Mouse (Mus musculus): ENCODE measurements around the gene Dcaf7.
"Not testable (repeated sequence)": the region's sequence is repeated elsewhere in the genome, so short reads cannot be mapped to it uniquely, and the experiment has no call there.

The Dcaf7 gene

DNA sequence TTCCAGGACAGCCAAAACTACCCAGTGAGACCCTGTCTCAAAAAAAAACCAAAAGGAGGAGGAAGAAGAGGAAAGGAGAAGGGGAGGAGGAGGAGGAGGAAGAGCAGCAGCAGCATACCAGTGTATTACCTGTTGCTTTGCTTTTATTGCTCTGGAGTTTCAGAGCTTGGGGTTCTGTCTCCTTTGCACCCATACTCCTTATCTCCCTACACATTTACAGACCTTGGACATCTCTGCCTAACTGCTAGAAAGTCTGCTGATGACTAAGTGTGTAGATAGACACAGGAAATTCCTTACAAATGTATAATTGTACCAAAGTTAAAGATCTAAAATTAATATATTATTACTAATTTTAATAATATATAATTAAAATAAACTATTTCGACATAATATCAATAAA, 8.6 kb downstream of the Dcaf7 start:
- DNase-seq (ENCODE audit: low spot score), result no peak

DNA sequence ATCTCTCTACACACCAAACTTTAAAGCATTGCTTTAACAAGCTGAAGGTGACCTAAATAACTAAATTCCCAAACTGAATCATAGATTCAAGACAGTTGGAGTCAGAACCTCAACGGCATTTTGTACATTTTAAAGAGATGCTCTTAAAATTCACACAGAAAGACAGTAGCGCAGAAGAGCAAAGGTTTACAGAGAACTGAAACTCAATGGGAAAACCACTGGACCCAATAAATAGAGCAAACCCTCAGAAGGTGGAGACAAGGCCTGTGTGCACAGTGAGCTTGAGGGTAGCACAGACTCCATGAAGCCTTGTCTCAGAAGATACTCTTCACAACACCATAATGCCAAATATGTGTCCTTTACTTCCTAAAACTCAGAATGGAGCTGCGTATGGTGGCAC, 9.1 kb downstream of the Dcaf7 start:
- no peak for DNase-seq (ENCODE audit: low spot score)

DNA sequence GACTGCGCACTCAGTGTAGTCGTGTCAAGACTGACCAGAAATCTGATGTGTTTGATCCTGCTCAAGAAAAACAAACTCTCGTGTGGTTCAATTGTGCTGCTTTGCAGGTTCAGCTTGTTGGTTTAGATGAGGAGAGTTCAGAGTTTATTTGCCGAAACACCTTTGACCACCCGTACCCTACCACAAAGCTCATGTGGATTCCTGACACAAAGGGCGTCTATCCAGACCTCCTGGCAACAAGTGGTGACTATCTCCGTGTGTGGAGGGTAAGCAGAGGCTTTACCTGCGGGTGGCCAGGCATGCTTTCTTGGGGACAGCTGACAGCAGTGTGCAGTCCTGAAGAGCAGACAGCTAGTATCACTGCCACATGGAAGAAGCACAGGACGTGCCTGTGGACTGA, 9.9 kb downstream of the Dcaf7 start:
- no peak for DNase-seq (ENCODE audit: low spot score)

DNA sequence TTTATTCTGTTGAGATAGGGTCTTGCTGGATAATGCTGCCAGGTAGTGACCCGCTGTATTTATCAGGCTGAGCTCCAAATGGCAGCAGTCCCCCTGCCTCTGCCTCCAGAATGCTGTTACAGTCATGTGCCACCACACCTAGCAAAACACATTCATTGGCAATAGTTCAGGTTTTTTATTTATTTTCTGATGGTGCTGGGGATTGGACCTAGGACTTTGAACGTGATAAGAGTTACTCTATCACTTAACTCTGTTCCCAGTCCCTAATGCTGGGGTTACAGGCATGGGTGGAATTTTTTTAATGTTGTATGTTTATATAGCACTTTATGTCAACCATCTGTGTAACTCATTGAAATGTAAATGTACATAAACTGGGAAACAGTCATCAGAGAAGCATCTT, 17.2 kb downstream of the Dcaf7 start:
- no peak for DNase-seq (ENCODE audit: low spot score)

DNA sequence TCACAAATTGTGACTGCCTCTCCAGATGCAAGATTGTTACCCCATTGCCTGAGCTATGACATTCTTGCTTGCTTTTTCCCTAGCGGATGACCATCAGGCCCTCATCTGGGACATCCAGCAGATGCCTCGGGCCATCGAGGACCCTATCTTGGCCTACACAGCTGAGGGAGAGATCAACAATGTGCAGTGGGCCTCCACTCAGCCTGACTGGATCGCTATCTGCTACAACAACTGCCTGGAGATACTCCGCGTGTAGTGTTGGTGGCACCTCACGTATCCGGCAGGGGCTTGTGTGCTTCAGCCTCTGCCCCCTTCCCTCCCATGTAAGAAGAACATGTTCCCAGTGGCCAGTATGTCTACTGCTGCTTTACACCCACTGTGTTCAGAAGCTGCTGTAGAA, 17.9 kb downstream of the Dcaf7 start:
- no peak for DNase-seq (ENCODE audit: low spot score)

DNA sequence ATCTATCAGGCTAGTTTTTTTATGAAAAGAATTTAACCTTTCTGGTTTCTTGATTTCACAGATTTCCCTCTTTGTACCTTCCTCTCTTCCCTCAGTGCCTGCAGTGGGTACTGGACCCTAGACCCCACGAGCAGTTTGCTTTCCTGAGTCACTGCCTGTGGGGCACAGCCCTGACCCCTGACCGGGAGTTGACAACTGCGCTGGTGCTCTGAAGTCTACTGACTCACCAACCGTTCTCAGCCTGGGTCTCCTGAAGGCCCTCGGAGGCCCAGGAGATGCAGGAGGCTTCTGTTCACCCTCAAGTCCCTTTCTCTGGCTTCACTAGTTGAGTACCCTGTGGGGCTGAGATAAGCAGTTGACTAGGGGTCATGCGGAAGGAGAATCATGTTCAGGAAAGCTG, 18.7 kb downstream of the Dcaf7 start:
- DNase-seq (ENCODE audit: low spot score), result no peak

DNA sequence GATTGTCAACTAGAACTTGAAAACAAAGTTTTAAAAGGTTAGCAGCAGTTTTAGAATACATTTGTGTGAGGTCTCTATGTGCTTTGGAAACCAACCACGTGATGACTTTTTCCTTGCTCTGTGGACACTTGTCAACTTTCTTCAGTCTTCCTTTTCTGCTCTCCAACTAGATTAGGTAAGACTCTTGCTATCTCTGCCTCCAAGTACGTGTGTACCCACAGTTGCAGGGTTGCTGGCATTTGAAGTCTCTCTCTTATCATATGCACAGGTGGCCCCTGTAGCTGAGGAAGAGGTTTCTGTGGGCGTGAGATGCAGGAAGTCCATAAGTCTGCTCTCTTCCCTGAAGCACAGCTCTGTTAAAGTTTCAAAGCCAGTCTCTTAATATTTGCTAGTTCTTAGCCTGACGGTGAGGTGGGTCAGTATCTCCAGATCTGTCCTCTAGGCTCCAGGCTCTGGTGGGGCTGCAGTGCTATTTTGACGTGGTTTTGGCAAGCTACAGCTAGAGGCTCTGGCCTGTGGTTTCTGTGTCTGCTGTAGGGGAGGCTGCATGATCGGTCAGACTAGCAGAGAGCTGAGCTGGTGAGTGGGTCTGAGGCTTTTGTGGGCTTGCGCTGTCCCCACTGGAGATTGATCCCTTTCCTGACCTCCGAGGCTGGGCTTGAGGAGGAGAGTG, 20.3 kb downstream of the Dcaf7 start:
- DNase-seq (ENCODE audit: low spot score), result no peak

DNA sequence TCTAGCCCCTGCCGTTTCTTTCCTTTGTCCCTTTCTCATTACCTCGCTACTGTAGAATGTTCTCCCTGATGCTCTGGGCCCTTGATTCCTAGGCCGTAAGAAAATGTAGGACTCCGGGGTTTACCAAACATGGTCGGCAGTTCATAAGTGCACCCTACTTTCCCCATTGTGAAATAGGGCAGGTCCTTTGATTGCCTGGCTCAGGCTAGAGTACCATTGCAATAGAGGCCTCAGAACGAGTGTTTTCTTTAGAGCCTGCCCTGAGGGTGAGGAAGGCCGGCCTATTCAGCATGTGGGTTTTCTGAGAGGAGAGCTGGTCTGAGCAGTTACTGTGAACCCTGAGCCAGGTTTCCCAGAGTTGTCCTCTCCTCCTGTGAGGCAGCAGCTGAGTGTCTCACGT, 21.3 kb downstream of the Dcaf7 start:
- no peak for DNase-seq (ENCODE audit: low spot score)

DNA sequence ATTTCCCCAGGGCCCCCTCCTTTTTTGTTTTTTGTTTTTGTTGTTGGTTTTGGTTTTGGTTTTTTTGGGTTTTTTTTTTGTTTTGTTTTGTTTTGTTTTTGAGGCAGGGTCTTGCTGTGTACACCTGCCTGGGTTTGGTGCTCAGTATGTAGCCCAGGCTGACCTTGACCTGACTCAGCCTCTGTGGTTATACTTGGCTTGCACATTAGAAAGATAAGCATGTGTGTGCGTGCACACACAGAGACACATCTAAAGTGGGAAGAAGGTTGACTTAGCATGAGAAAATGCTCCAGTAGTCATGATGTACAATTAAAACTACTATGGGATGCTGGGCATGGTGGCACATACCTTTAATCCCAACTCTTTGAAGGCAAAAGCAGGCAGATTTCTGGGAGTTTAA, 23.9 kb downstream of the Dcaf7 start:
- DNase-seq (ENCODE audit: low spot score), result no peak

DNA sequence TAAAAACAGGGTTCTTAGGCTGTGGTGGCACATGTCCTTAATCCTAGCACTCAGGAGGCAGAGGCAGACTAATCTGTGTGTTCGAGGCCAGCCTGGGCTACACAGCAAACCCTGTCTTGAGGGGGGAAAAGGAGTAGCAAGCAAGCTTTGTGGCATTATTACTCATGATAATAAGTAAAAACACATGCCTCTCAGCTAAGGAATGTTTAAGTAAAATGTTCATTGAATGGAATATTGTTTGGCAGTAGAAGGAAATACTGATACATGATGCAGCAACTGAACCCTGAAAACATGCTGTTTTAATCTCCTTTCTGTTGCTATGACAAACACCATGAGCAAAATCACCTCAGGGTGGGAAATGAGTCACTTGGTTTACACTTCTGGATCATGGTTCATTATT, 24.6 kb downstream of the Dcaf7 start:
- DNase-seq (ENCODE audit: low spot score), result no peak

DNA sequence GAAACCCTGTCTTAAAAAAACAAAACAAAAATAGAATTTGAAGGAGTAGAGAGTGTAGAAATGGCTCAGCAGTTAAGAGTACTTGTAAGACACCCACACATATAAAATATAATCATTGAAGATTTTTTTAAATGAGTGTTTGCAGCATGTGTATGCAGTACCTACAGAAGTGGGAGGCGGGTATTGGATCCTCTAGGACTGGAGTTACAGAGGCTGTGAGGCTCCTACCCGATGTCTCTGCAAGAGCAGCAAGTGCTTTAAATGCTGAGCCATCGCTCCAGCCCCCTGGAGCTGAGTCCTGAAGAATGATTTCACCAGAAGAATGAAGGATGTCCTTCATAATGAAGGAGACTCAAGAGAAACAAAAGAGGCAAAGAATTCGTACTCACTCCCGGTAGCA, 27.1 kb downstream of the Dcaf7 start:
- DNase-seq (ENCODE audit: low spot score), result no peak

DNA sequence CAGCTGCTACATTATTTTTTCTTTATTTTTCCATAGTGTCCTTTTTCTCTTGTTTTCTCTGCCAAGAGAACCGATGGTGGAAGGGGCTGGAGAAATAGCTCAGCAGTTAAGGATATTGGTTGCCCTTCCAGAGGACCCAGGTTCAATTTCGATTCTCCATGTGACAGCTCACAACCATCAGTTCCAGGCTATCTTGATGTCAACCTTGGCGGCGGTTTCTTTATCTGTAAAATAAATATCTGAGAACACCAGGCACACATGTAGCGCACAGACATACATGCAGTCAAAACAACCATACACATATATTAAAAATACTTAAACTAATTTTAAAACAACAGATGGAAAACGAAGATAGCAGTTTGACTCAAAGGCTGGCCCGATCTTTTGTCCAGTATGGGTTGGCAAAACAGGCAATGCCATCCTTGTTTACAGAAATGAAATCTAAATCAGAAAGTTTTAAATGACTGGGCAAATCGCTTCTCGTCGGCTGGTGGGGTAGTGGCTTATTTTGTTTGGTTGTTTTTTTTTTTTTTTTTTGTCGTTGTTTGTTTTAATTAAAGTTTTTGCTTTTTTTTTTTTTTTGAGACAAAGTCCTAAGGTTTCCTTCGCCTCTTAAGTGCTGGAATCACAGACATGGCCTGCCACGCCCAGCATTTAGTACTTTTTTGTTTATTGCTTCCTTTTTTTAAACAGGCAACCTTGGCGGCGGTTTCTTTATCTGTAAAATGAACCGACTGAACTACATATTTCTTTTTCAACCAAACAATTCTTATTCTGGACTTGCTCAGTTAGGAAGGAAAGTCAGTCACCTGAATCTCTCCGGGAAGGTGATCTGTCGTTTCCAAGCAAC, 28.6 kb downstream of the Dcaf7 start:
- no peak for DNase-seq (ENCODE audit: low spot score)

DNA sequence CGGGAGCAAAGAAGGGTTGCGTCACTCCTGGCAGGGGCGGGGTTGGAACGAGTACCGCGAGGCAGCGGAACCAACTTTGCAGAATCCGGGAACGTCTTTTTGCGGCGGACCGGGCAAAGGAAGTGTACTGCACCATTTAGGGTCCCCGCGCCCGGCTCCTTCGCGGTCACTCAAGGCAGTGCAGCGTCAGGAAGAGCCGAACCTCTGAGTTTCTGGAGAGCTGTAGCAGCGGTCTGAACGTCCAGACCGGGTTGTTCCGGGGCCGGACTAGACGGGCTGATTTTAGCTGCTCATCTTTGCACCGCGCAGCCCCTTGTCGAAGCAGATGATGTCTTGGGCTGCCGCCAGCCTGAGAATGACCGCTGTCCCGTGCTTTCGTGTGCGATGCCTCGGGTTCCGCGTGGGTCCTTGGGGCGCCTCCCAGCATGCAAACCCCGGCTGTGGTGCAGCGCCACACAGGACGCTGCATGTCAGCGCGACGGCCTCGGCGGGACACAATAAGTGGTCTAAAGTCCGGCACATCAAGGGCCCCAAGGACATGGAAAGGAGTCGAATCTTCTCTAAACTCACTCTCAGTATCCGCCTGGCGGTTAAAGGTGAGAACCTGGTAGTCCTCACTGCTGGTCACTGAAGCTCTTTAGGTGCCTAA, 29.4 kb downstream of the Dcaf7 start, which contains the start of gene Taco1:
Gene Taco1, plus strand, starts transcription at position 139 of the 649 bp plus-strand sequence.
- peak; percentile 87 for DNase-seq (ENCODE audit: low spot score)

DNA sequence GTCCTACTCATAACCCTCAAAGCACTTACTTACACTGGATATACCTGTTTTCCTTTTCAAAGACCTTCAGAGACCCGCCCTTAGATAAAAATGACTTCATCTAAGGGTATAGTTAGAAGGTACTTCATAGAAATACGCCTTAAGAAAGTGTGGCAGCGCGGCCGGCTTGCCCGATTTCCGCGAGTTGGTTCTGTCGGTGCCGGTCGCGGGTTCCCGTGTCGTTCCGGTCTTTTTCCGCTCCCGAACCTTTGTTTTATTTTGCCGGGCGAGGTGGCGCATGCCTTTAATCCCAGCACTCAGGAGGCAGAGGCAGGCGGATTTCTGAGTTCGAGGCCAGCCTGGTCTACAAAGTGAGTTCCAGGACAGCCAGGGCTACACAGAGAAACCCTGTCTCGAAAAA, 29.9 kb downstream of the Dcaf7 start:
- DNase-seq (ENCODE audit: low spot score), result not testable (repeated sequence)

DNA sequence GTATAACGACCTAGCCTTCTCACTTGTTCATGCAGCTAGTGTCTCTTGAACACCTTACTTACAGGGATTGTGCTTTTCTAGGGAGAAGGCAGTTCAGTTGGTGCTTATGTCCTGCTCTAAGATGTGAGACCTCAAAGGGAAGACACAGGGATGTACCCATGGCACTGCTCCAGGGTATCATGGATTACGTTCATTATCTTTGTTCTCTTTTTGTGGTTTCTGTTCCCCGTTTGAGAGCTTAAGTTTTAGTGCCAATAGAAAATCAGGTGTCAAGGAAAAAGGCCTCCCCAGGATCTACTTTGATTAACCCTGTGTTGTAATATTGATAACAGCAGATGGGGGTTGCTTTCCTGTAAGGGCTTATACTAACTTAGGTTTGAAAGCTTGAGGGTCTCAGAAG, 37.1 kb downstream of the Dcaf7 start:
- DNase-seq (ENCODE audit: low spot score), result no peak

DNA sequence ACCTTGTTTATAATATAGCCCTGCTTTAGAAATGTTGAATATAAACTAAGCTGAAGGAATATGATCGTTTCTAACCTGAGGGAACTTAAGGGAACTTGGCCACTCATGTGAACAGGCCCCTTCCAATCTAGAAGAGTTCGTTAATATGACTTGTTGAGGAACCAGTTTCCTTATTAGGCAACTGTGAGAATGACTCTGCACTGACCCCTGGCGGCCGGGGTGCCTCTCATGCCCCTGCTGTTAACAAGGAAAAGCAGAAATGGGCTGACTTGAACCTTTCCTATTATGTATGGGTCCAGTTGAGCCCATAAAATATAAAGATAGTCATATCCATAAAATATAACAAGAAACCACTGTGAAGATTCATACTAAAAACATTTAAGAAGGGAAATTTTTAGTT, 39.6 kb downstream of the Dcaf7 start:
- DNase-seq (ENCODE audit: low spot score), result no peak

DNA sequence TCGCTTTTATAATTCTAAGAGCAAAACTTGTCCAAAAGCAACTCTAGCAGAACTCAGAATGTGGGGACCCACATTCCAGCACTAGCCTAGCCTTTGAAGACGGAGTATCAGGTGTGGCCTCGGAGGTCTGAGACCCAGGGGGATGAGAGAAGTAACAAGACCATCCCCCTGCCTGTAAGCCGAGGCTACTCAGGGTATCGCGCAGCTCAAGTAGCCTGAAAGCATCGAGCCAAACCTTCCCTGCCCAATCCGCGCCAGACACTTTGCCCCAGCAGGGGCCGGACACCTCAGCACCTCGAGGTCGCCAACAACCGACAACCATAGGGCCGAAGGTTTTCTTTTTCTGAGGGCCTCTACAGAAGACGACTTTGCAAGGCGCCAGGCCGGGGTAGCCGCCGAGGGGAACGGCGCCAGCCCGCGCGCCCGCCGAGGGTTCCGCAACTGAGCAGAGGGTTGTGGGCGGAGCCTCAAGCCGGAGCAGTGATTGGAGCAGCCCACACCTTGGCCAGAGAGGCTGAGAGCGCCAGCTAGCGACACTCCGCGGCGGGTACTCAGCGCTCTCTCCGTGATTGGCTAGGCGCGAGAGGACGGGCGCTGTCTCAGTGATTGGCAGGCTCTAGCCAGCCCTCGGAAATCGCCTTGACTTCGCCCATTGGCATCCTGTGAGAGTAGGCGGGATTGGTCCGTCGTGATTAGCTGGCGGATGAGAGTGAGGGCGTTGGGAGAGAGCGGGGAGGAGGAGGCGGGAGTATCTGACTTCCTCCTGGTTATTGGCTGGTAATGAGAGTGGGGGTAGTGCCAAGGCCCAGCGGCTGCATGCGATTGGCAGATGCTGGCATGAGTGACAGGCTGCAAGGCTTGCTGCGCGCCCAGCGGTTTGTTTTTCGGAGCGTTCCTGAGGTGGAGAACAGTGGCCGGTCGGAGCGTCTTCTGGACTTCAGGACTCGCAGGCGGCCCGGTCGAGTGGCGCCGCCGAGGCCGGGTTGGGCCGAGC, 47.3 kb downstream of the Dcaf7 start, which contains the start of gene Map3k3:
Gene Map3k3, plus strand, starts transcription at position 906 of the 994 bp plus-strand sequence.
- DNase-seq (ENCODE audit: low spot score), result peak; percentile 100

DNA sequence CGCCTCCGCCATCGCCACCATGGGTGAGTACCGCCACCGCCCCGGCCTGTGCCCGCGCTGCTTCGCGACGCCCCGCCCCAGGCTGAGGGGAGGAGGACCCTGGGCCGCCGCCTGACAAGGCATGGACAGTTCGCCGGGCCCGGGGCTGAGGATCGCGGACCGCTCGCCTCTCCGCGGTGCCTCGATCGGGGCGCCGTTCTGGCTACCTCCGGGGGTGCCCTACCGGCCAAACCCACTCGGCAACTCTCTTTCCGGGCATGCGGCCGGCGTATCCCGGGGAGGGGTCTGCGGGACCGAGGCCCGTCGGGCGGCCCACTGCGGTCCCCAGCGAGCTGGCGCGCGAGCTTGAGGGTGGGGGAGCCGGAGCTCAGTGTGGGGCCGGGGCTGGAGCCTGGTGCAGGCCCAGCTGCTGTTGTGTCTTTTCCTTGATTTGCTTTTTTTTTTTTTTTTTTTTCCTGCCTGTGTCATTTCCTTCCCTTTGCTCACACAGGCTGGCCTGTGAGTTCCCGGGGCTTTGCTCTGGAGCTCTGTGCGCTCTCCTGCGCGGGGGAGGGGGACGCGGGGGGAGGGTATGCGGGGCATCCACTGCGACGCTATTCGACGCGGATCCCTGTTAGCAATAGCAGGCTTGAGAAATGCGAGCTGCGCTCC, 48.4 kb downstream of the Dcaf7 start:
- peak; percentile 63 for DNase-seq (ENCODE audit: low spot score)

DNA sequence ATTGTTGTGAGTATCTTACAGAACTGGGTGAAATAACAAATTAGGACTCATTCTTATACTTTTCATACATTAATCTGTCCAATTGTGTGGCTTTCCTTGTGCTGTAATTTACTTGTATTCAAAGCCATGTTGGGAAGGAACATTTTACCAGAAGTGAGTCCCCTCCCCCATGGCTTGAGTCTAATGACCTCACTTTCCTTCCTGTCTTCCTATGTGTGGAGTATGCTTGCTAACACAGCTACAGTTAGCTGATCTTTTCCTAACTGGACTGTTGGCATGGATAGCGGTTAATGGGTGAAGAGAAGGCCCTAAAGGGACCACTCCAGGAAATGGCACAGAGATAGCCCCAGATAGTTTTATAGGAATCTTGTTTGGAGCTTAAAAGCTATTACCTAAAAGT, 61.6 kb downstream of the Dcaf7 start:
- no peak for DNase-seq (ENCODE audit: low spot score)

DNA sequence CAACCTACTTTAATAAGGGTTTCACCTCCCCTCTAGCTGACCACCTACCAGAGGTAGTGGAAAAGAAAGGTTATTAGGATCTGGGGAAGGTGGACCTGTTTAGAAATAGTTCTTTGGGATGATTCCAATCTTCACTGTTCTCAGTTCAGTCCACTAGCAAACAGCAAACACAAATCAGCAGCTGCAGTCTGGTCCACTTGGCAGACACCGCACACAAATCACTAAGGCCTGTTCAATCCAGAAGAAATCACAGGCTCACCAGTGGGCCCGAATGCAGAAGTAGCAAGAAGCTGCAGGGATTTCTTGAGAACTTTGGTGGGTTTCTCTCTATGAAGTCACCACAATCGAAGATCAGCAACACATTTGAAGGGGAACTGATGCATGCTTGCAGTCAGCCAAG, 66.2 kb downstream of the Dcaf7 start:
- no peak for DNase-seq (ENCODE audit: low spot score)

DNA sequence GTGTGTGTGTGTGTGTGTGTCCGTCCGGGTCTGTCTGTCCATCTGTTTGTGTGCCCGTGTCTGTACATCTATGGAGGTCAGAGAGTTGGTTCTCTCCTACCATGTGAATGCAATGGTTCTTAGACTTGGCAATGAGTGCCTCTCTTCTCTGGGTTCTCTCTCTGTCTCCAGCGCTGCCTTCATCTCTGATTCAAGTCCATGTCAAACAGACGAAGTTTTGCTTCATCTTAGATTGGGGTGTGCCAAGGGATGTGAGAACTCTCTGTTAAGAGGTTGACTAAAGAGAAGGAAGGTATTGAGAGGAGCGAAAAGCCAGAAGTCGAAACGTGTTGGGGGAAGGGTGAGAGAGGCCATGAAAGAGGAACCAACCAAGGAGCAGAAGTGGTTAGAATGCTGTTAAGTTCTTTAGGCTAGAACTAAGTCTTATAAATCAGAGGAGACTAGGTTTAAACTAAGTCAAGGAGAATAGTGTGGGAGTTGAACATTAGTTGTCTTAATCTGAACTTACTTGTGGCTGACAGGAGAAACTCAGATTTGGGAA, 69.4 kb downstream of the Dcaf7 start:
- no peak for DNase-seq (ENCODE audit: low spot score)
